Mouse (Mus musculus) liver, postnatal 0 days (tissue): ENCODE results near the gene Anp32b.

ENCODE experiments used
- CTCF ChIP-seq: sonication (generic); IDR thresholded peaks from 2 replicates; pipeline ENCODE4 v1.5.1; 2016; ENCODE audit warnings: antibody characterized with exemption, low read depth
- EP300 ChIP-seq: IDR thresholded peaks from 2 replicates; pipeline ENCODE4 v1.6.1; 2016; ENCODE audit warnings: antibody characterized with exemption, low read depth, mild to moderate bottlenecking

GRCm38 (mm10) chr4:46452481-46452850 is 1.8 kb downstream of the Anp32b start:
- TF ChIP-seq CTCF (no peak), EP300 (no peak)
